Mouse (Mus musculus): ENCODE results near the gene Lrrc61. TPM values are rescaled to one million over a fixed set of nuclear protein-coding genes. Genes with fewer than 3 reads are reported as not detected.
A peak's percentile ranks its signal among the peaks of the same experiment; 100 is the strongest.

The Lrrc61 gene
- polyA plus RNA-seq, 1 experiment from 2014 or later = 8.6 TPM

DNA sequence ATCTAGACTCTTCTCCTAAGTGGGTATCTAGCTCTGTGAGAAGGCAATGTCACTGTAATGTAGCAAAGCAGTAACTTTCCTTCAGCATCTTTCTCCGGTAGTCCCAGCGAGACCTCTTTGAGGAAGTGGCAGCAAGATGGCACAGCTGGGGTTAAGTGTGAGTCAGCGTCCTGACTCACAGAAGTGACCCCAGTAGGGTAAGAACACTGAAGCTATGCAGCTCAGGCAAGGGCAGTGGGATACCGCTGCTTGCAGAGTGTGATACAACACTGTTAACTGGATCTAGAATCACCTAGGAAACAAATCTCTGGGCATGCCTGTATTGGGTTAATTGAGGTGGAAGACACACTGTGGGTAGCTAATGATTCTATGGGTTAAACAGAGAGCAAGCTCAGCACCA, 18.5 kb upstream of the Lrrc61 start:
- Histone ChIP-seq H3K27me3 (replicated peaks) (no peaks in the 10 kb centered on the region), H3K27ac (ENCODE audit: poor library complexity, severe bottlenecking) (no peak overlapping the region), H3K4me2 (no peak overlapping the region), H3K9me3 (replicated peaks) (no peaks in the 10 kb centered on the region), H3K9ac (no peak overlapping the region), H3K36me3 (peaks cover 8% of the 10 kb centered on the region), H3K4me3 (no peak overlapping the region), H3K4me1 (replicated peaks) (peaks cover 21% of the 10 kb centered on the region)
- ATAC-seq (ENCODE audit: insufficient number of reproducible peaks, low FRiP score) = no peak
- 58% methylated on average over 4 of the region's 4 CpGs for WGBS

DNA sequence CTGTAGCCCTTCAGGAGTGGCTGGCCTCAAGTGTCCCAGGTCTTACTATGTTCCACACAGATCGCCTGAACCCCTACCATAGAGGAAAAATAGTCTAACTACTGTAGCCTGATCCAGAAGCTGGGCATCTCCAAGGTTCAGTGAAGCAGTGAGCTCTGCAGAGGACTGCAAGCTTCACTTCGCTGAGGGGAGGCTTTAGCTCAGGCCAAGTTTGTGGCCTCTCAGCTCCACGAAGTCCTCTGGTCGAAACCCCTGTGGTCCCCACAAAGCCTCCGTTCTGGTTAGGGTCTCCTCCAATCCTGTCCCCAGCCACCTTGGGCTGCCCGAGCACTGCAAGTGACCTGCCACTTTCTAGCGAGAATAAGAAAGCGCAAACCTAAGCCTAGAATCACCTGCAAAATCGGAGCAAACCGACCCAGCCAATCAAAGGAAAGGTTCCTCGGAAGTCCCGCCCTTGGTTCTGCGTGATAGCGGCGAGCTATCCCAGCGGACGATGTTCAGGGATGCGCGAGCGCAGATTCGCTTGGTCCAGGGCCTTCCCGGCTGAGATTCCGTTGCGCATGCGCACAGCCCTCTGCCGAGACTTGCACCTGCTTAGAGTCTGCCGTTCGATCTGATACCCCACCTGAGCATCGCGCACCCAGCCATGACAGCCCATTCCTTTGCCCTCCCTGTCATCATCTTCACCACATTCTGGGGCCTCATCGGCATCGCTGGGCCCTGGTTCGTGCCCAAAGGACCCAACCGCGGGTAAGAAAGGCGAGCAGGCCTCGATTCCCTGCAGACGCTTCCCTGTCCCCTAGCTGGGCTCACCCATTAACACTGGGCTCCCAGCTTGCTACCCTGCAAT, 17.3 kb upstream of the Lrrc61 start, which contains the start of gene Atp6v0e2:
TSS of gene Atp6v0e2 (plus strand) at position 511 of the 850 bp plus-strand sequence.
- 7% methylated on average over 38 of the region's 38 CpGs for WGBS
- Histone ChIP-seq H3K9ac (peak within 1 kb of the TSS; percentile 69), H3K9me3 (replicated peaks) (no peaks in the 10 kb centered on the region)

GRCm38 (mm10) chr6:48538841-48539737, 15.5 kb upstream of the Lrrc61 start:
- no peak overlapping the region for H3K4me3 ChIP-seq
- no peak overlapping the region for H3K27ac ChIP-seq (ENCODE audit: poor library complexity, severe bottlenecking)
- H3K9me3 ChIP-seq (replicated peaks) = no peaks in the 10 kb centered on the region
- peaks cover 26% of the 10 kb centered on the region for H3K4me1 ChIP-seq (replicated peaks)
- ATAC-seq (ENCODE audit: insufficient number of reproducible peaks, low FRiP score) = no peak
- no peaks in the 10 kb centered on the region for H3K27me3 ChIP-seq (replicated peaks)
- H3K9ac ChIP-seq = no peak overlapping the region
- no peak overlapping the region for H3K4me2 ChIP-seq
- 66% methylated on average over 5 of the region's 5 CpGs for WGBS
- H3K36me3 ChIP-seq = peaks cover 3% of the 10 kb centered on the region; the same call in 1 of the 2 replicates

More for the DNA sequence above, 17.3 kb upstream of the Lrrc61 start, which contains the start of gene Atp6v0e2:
- peak; percentile 69 for ATAC-seq (ENCODE audit: insufficient number of reproducible peaks, low FRiP score)
- Histone ChIP-seq H3K4me3 (peak within 1 kb of the TSS; percentile 51), H3K27me3 (replicated peaks) (no peaks in the 10 kb centered on the region), H3K4me2 (peak within 1 kb of the TSS; percentile 72), H3K4me1 (replicated peaks) (peaks cover 23% of the 10 kb centered on the region), H3K27ac (ENCODE audit: poor library complexity, severe bottlenecking) (no peak within 1 kb of the TSS), H3K36me3 (peaks cover 5% of the 10 kb centered on the region; the same call in 1 of the 2 replicates)

- no peaks in the 10 kb centered on the region for H3K27me3 ChIP-seq (replicated peaks)
- peak; percentile 29; the same call in 1 of the 2 replicates for ATAC-seq (ENCODE audit: insufficient number of reproducible peaks, low FRiP score)
- no peak overlapping the region for H3K27ac ChIP-seq (ENCODE audit: poor library complexity, severe bottlenecking)
- no peaks in the 10 kb centered on the region for H3K9me3 ChIP-seq (replicated peaks)
- peaks cover 3% of the 10 kb centered on the region; the same call in 1 of the 2 replicates for H3K36me3 ChIP-seq
- no peak overlapping the region for H3K4me2 ChIP-seq
- peaks cover 26% of the 10 kb centered on the region for H3K4me1 ChIP-seq (replicated peaks)
- no peak overlapping the region for H3K9ac ChIP-seq
- WGBS = 72% methylated on average over 5 of the region's 5 CpGs
- no peak overlapping the region for H3K4me3 ChIP-seq
Measured at GRCm38 (mm10) chr6:48539860-48540259, 14.7 kb upstream of the Lrrc61 start.

DNA sequence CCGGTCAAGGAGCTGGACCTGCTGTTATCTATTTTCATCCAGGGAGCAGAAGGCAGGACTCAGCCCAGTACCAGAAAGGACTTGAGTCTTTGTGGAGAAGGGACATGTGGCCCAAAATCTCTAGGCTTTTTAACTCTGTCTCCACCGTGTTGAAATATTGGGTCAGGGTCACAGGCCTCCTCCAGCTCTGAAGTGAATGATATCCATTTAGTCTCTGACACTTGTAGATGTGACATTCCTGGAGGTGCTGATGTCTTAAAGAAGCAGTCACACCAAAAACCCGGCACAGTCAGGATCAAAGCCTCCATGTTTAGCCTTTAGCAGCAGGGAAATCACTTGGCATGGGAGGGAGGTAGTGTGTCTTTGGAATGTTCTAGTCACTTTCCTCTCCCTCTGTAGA, 13.9 kb upstream of the Lrrc61 start:
- no peaks in the 10 kb centered on the region for H3K27me3 ChIP-seq (replicated peaks)
- peaks cover 26% of the 10 kb centered on the region for H3K4me1 ChIP-seq (replicated peaks)
- H3K4me3 ChIP-seq = no peak overlapping the region
- WGBS = 34% methylated on average over 3 of the region's 3 CpGs
- H3K9me3 ChIP-seq (replicated peaks) = no peaks in the 10 kb centered on the region
- no peak overlapping the region for H3K9ac ChIP-seq
- H3K36me3 ChIP-seq = peaks cover 3% of the 10 kb centered on the region; the same call in 1 of the 2 replicates
- H3K27ac ChIP-seq (ENCODE audit: poor library complexity, severe bottlenecking) = no peak overlapping the region
- no peak for ATAC-seq (ENCODE audit: insufficient number of reproducible peaks, low FRiP score)
- no peak overlapping the region for H3K4me2 ChIP-seq

DNA sequence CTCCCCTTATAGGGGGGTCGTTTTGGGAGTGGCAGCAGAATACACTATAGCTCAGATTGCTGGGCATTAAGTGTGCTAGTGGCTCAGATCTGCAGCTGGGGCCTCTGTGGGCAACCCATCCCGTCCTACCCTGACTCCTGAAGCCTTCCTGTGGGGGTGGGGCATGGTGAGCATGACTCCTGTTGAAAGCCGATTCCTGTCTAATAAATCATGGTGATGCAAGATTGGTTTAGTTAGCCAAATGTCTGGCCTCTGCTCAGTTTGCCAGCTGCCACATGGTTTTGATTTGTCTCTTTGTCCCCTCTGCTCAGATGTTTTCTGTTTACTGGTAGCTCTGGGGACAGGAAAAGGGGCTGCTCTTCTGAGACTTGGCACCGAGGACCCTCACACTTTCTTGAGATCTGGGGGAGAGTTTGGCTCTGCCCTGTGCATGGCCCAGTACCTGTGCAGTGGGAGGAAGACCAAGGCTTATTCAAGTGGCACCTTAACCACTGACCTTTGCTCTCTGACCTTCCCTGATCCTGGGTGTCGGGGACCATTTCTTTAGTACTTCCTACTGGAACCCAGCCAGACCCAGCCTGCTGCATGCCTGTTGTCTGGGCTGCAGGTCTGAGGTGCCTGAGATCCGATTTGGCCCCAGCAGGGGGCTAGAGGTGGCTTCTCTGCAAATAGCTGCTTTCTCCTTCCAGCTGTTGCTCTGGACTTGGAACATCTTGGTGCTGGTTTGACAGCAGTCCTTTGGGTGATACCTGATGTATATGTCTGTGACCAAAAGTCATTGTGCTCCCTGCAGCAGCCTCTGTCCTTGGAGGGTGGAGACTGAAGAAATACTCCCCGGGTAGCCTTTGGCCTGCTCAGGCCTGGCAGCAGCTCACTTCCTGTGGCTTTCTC, 12.8 kb upstream of the Lrrc61 start:
- Histone ChIP-seq H3K9me3 (replicated peaks) (no peaks in the 10 kb centered on the region), H3K4me3 (no peak overlapping the region), H3K9ac (peak overlapping the region; percentile 35; the same call in 1 of the 2 replicates), H3K4me1 (replicated peaks) (peaks cover 23% of the 10 kb centered on the region), H3K27me3 (replicated peaks) (no peaks in the 10 kb centered on the region), H3K27ac (ENCODE audit: poor library complexity, severe bottlenecking) (no peak overlapping the region), H3K4me2 (no peak overlapping the region), H3K36me3 (peaks cover 3% of the 10 kb centered on the region; the same call in 1 of the 2 replicates)
- 34% methylated on average over 7 of the region's 7 CpGs for WGBS
- ATAC-seq (ENCODE audit: insufficient number of reproducible peaks, low FRiP score) = no peak

DNA sequence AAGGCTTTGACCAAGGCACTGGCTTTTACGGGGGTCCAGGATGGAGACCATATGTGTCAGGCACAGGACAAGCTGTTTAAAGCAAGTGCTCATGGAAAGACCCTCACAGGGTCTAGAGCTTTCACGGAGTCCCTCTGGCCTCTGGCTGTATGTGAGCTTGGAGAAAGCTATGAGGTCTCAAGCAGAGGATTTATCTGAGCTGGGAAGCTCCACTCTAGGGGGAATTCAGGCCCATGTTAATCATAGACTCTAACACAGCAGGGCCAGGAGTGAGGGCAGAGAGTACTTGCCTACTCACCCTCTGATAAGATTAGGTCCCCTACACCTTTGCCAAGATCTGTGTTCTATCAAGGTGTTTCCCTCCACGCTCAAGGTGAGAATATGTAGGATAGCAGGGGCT, 12.0 kb upstream of the Lrrc61 start:
- Histone ChIP-seq H3K9ac (no peak overlapping the region), H3K27me3 (replicated peaks) (no peaks in the 10 kb centered on the region), H3K4me3 (no peak overlapping the region), H3K4me1 (replicated peaks) (peaks cover 15% of the 10 kb centered on the region), H3K36me3 (peaks cover 3% of the 10 kb centered on the region; the same call in 1 of the 2 replicates), H3K4me2 (no peak overlapping the region), H3K9me3 (replicated peaks) (no peaks in the 10 kb centered on the region), H3K27ac (ENCODE audit: poor library complexity, severe bottlenecking) (no peak overlapping the region)
- no peak for ATAC-seq (ENCODE audit: insufficient number of reproducible peaks, low FRiP score)
- 76% methylated on average over 3 of the region's 3 CpGs for WGBS

DNA sequence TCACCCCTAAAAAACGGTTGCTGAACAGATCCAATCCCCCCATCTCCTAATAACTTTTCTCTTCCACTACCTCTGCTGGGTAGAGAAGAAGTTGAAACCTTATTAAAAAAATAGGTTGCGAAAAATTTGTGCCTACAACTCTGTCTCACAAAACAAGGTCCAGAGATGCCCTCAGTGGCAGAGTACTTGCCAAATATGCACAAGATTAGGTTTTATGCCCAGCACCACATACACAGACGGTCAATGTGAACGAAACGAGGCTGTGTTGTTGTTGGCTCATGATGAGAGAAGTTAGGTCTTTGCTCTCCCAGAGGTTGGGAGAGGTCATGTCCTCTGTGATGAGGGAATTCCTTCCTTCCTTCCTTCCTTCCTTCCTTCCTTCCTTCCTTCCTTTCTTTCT, 9.3 kb upstream of the Lrrc61 start:
- H3K9me3 ChIP-seq (replicated peaks) = no peaks in the 10 kb centered on the region
- no peak overlapping the region for H3K9ac ChIP-seq
- 57% methylated on average over 5 of the region's 5 CpGs for WGBS
- H3K4me3 ChIP-seq = no peak overlapping the region
- ATAC-seq (ENCODE audit: insufficient number of reproducible peaks, low FRiP score) = no peak
- no peaks in the 10 kb centered on the region for H3K27me3 ChIP-seq (replicated peaks)
- H3K36me3 ChIP-seq = peaks cover 3% of the 10 kb centered on the region; the same call in 1 of the 2 replicates
- H3K4me1 ChIP-seq (replicated peaks) = peaks cover 10% of the 10 kb centered on the region
- H3K27ac ChIP-seq (ENCODE audit: poor library complexity, severe bottlenecking) = no peak overlapping the region
- no peak overlapping the region for H3K4me2 ChIP-seq

DNA sequence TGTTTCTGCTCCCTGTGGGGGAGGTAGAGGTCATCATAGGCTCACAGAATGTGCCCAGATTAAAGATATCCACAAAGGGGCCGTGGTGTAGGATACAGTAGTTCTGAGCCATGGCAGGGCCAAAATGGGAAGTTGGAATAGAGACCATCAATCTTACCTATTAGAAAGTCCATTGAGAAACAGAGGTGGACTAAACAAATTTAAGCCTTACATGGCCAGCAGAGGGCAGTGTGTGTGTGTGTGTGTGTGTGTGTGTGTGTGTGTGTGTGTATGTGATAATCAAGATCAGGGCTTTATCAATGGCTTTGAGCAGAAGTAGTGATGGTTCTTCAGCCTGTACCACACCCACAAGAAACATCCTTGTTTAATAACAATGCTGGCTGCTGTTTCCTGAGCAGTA, 8.3 kb upstream of the Lrrc61 start:
- ATAC-seq (ENCODE audit: insufficient number of reproducible peaks, low FRiP score) = no peak
- WGBS = 33% methylated on average over 1 of the region's 1 CpGs
- no peak overlapping the region for H3K27ac ChIP-seq (ENCODE audit: poor library complexity, severe bottlenecking)
- no peak overlapping the region for H3K9ac ChIP-seq
- H3K4me1 ChIP-seq (replicated peaks) = peaks cover 10% of the 10 kb centered on the region
- no peaks in the 10 kb centered on the region for H3K27me3 ChIP-seq (replicated peaks)
- no peak overlapping the region for H3K4me3 ChIP-seq
- no peak overlapping the region for H3K4me2 ChIP-seq
- H3K36me3 ChIP-seq = no peaks in the 10 kb centered on the region
- no peaks in the 10 kb centered on the region for H3K9me3 ChIP-seq (replicated peaks)

DNA sequence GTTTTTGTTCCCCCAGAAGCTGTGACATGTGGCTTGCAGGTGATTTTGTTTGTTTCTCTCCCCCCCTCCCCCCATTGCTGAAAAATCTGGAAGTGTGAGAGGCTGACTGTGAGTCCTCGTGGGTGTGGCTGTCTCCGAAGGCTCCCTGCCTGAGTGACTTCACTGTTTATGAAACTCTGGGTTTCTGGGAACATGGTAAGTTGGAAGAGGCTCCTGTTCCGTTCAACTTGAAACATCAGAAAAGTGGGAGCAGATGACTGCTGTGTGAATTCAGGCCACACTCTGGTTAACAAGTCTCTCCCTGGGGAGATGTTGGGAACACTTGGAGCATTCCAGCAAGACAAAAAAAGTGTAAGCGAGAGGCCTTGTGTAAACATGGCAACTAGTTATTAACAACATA, 7.7 kb upstream of the Lrrc61 start:
- no peak overlapping the region for H3K4me3 ChIP-seq
- no peaks in the 10 kb centered on the region for H3K9me3 ChIP-seq (replicated peaks)
- WGBS = 61% methylated on average over 4 of the region's 4 CpGs
- no peak for ATAC-seq (ENCODE audit: insufficient number of reproducible peaks, low FRiP score)
- H3K27me3 ChIP-seq (replicated peaks) = no peaks in the 10 kb centered on the region
- no peaks in the 10 kb centered on the region for H3K36me3 ChIP-seq
- H3K9ac ChIP-seq = no peak overlapping the region
- H3K4me1 ChIP-seq (replicated peaks) = peaks cover 8% of the 10 kb centered on the region
- no peak overlapping the region for H3K4me2 ChIP-seq
- no peak overlapping the region for H3K27ac ChIP-seq (ENCODE audit: poor library complexity, severe bottlenecking)

Data from heart, embryonic 12.5 days (tissue).